Mouse (Mus musculus) adrenal gland, postnatal 4 days (tissue): ENCODE measurements around the gene Optn. TPM values are rescaled to one million over a fixed set of nuclear protein-coding genes. Genes with fewer than 3 reads are reported as not detected.

Source experiments
- DNase-seq, 2 experiments: peaks; one replicate each; pipeline ENCODE4 v3.0.0; 2021 to 2022; ENCODE audit warnings: low spot score in 2 of 2, mixed read lengths in 2 of 2
- total RNA-seq, 2 experiments: library from RNA; stranded (reverse); gene quantifications; 2 replicates each; pipeline ENCODE4 v1.2.3; 2021

Optn gene
- total RNA-seq, 2 experiments from 2014 or later = 37.0 to 40.4 TPM

- DNase-seq = no peak
Measured at GRCm38 (mm10) chr2:4993584-4993983, 70.3 kb downstream of the Optn start.

GRCm38 (mm10) chr2:4988826-4989424, 74.9 kb downstream of the Optn start:
- DNase-seq = no peak

- DNase-seq = no peak
Measured at GRCm38 (mm10) chr2:4987388-4988180, 76.3 kb downstream of the Optn start.

DNA sequence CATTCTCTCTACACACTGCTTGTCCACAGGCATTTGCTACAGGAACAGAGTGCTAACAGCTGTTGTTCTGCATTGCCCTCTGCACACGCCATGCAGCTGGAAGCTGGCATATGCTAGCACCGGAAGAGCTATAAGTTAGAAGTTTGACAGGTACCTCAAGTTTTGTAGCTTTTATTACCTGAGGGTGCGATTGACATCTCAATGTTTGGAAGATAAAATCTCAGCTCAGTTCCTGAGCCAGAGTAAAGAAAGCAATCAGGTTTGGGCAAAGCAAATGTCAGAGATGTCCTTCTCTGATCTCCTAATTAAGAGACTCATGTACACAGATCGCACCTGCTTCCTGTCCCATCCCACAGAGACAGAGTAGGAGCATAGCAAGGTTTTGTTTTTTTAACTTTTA, 77.1 kb downstream of the Optn start:
- no peak for DNase-seq

DNA sequence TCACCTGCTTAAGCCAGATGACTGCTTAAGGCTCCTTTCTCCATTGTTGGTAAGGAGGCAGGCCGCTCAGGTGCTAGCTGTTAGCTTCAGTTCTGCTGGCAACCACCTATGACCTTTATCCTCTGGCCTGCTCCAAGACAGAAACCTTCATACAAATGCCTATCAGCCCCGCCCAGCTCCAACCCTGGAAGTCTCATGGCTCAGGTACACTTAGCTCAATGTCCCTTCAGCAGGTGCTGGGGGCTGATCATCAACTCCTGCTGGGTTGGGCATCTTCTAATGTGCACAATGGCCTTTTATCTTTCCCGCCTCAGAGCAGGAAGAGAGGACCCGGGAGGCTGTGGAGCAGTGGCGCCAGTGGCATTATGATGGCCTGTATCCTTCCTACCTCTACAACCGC, 78.9 kb downstream of the Optn start:
- no peak for DNase-seq

- no peak for DNase-seq
Measured at GRCm38 (mm10) chr2:4983987-4984386, 79.9 kb downstream of the Optn start.

DNA sequence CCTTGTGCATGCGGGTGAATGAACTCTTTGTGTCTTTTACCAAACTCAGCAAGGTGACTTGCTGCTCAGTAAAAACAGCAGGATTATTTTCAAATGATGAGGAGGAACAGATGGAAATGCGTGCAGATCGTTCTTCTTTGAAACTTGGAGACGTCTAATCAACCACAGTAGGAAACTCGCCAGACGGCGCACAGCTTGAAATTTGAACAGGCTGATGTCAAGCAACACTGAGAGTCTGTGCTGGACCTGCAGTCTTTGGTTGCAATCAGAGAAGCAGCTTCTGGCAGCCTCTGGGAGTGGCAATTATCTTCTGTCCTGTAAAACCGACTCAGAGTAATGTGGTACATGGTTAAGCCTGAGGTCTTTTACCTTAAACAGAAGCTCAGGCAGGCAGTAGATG, 85.8 kb downstream of the Optn start:
- no peak for DNase-seq

GRCm38 (mm10) chr2:4975807-4976206, 88.0 kb downstream of the Optn start, which contains the start of gene Ucma:
Ucma (plus strand) TSS chr2:4976122.
- no peak for DNase-seq

Other genes starting within 250 kb of the Optn start
- 10 to 100 TPM; 78.2 to 79.3 TPM for gene Sephs1, start 182.5 kb downstream of the Optn start, total RNA-seq
- 100 to 1,000 TPM; 161 to 194 TPM for gene Phyh, start 145.0 kb downstream of the Optn start, total RNA-seq
- gene Ucma, start 87.9 kb downstream of the Optn start, total RNA-seq = not detected
- gene Mcm10, start 51.3 kb downstream of the Optn start, total RNA-seq = 10 to 100 TPM; 15.8 to 17.6 TPM
- gene Ccdc3, start 73.7 kb upstream of the Optn start, total RNA-seq = 10 to 100 TPM; 11.0 to 12.8 TPM